Mouse (Mus musculus) adrenal gland, adult (tissue): ENCODE results near the gene Actn2.

ENCODE experiments used
- DNase-seq, 2 experiments: peaks; one replicate each; pipeline ENCODE4 v3.0.0; 2022 to 2023; ENCODE audit warnings: low spot score in 1 of 2; ENCODE audit not compliant: inconsistent age in 2 of 2

The Actn2 gene

DNA sequence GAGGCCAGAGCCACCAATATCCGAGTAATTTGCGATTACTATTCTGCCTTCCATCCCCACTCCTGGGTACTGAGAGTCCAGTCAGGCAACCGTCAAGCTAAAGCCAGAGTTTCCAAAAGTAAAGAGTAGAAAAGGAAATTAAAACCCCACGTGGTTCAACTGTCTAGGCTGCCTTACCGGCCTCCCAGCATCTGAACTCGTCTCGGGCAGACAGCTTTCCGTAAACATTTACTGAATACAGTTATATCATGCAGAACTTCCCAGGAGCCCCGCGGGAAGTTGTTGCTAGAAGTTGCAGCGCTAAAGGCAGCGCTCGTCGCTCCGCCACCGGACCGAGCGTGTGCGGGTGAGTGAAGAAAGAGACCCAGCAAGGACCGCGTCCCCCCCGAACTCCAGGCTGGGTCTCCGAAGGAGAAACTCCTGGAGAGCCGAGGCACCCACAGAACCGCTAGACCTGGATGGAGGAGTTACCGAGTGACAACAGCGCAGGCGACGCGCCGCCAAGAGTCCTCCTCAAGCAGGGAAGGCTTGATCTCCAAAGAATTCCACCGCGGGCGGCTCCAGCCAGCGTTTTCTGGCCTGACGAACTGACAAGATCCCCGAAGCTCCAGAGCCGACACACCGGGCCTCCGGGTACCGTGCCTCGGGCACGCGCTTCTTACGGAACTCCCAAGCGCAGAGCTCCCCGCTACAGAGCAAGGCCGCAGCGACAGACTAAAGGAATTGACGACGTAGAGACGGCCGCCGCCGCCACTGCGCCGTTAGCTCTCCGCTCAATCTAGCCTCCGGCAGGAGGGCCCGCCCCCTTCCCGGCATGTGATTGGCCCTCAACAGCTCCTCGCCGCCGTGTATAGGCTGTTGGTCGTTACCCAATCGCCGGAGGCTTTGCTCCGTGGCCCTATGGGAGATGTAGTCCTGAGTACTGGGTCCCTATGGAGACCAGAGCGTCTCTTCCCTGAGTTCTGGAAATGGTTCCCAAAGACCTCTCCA is 82.9 kb downstream of the Actn2 start, which contains the start of gene Mtr:
Gene Mtr, minus strand, starts transcription at position 723 of the 990 bp plus-strand sequence.
- DNase-seq = peak; percentile 95 to 97

DNA sequence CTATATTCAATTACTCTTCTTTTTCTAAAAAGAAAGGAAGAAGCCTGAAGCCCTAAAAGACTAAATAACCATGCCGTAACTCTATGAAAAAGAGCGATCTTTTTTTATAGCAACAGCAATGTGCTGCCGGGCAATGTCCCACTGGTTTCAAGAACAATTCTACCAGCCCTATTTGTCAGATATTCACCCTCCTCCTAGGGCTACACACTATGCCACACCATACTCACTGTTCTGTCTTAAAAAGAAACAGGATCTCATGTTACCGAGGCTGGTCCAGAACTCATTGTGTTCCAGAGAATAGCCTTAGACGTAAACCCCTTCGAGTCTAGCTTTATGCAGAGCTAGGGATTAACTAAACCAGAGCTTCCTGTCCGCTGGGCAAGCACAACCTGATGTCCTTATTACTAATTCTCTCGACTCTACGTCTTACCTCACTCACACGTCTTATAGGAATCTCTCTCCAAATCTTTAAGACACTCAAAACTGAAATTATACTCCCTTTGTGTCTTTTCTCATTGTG is 83.6 kb downstream of the Actn2 start:
- no peak for DNase-seq

DNA sequence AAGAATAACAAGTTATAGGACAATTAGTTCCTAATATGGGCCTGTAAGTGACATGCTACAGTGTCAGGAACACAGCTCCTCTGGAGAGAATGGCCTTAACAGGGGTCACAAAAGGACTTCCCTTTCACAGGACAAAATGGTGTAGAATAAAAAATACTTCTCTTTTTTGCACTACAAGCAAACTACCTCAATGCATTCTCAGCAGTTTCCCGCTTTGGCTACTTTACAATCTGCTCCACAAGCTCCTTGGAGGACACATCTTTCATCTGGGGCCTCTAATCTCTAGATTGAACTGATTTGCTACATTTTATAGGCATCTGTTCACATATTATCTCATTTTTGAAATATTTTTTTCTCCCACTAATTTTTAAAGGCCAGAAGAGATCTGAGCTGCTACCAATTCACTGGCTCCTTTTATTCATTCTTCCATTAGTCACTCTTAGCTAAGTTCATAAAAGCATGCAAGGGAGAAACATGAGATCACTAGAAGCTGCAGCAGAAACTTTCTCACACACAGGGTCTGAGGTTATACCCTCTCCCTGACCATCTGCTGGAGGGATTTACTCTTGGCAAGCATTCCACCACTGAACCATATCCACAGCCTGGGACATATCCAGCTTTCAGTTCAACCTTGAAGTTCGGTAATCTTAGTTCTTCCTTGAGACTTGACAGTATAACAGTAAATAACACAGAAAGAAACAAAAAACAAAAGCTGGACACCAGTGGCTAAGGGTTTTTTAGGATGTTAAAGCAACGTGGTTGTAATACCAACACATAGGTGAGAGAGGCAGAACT is 84.5 kb downstream of the Actn2 start:
- DNase-seq = peak in 1 of 2 experiments; percentile 57

DNA sequence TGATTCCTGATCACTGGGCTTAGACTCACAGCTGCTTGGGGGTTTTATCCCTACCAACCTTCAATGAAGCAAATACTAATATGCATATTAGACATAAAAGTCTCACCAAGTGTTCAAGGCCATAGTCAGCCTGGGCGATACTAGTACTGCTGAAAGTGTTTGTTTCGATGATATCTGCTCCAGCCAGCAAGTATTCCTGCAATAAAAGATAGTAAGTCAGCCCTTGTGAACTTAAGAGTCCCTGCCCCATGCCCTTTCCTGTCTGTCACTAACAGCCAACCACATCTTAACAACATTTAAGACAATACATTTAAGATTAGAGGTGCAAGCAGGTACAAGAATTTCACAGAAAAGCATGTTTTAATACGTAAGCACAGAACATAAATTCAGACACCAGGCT is 90.1 kb downstream of the Actn2 start:
- DNase-seq = no peak

DNA sequence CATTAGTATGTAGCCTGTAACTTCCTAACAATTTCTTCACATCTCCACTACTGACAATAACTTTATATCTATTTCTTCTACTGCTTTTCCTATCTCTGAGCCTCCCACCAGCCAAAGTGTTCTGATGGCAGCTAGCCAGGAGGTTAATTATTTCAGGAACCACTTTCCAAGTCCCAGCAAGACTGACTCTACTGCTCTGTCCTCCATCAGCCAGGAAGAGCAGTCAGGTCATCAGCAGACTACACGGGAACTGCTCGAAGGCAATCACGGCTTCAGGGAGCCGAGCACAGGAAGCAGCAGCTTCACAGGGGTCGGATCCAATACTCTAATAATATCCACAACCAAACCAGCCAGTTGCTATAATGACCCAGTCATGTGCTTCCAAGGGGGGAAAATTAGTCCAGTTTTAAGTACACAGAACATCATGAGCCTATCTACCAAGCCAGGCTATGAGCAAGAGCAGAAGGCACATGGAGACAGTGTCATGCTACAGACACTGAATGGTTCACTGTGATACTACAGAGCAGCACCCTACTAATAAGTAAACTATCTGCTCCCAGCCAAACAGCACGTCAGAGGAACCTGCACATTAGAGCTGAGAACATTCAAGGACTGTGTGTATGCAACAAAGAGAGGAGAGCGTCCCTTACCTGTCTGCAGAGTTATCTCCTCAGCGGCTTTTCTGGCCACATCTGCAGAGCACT is 91.2 kb downstream of the Actn2 start:
- DNase-seq = no peak

DNA sequence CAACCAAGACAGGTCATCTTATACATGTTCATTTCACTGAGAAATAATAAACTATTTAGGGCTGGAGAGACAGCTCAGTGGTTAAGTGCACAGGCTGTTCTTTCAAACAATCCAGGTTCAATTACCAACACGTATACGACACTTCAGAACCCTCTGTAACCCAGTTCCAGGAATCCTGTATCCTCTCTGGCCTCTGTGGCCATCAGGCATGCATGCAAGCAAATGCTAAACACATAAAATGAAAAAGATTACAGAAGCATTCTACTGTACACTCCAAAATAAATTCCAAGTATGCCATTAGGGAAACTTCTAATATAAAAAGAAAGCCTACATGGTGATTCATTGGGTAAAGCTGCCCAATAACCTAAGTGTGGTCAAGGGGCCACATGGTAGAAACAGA is 94.6 kb downstream of the Actn2 start:
- DNase-seq = no peak

DNA sequence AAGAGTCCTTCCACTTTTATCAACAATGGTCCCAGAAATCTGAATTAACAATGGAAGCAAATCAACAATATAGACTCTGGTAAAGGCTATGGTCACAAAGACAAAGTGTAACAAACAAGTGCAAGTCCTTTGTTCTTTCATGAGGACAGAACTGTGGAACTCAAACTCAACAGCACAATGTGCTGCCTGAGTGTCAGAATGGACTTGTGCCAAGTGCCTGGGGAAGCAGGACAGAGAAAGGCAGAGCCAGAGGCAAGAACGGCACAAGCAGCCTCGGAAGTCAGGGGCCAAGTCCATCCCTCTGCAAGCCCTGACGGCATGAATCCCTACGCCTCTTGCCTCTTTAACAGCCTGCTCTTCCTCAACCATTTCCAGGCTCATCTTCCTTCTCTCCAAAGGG is 96.6 kb downstream of the Actn2 start:
- no peak for DNase-seq

DNA sequence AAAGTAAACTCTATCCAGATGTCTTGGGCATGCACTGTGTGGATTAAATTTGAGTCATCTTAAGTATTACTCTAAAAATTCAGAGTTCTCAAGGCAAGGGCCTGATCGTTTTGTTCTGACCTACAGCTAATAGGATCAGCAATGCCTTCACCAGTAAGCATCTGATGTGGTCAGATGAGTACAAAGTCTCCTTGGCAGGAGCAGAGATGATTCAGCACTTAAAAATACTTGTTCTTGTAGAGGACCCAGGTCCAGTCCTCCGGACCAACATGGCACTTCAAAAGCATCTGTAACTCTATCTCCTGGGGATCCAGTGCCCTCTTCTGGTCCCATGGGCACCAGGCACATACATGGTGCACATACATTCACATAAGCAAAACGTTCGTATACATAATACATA is 108.4 kb downstream of the Actn2 start:
- DNase-seq = peak in 1 of 2 experiments; percentile 21

DNA sequence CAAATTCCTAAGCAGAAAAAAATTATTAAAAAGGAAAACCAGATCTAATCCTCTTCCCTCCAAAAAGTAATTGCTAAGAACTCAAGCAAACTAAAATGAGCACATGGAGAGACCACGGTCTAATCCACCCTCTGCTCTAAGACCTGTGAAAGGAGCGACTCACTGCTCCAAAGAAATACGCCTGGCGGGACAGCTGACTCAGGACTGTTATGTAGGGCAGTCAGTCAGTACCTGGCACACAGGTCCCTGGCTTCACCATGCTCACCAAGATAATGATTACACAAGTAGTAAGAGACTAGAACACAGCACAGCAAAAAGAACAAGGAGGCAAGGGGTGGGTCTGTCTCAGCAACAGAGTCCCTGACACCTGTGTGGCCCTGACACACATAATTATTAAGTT is 112.3 kb downstream of the Actn2 start:
- DNase-seq = no peak

DNA sequence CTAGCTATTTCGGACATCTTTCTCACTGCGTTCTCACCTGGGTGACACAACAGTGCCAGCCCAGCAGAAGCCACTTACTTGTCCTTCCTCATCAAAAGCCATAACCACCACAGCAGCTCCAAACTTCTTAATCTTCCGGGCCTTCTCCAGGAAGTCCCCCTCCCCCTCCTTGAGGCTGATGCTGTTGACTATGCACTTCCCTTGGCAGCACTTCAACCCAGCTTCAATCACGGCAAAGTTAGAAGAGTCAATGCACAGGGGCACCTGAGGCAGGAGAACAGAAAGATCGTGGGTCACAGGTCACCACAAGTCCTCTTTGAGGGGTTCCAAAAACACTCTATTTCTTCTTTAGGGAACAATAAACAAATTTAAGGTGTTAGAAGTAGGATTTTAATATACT is 113.0 kb downstream of the Actn2 start:
- DNase-seq = no peak
